Mouse (Mus musculus): ENCODE data around the gene Hspbp1.

Gene Hspbp1

GRCm38 (mm10) chr7:4668506-4668905 lies 16.4 kb downstream of the Hspbp1 start:
- no peak for DNase-seq (ENCODE audit: low spot score in 2 of 2)

DNA sequence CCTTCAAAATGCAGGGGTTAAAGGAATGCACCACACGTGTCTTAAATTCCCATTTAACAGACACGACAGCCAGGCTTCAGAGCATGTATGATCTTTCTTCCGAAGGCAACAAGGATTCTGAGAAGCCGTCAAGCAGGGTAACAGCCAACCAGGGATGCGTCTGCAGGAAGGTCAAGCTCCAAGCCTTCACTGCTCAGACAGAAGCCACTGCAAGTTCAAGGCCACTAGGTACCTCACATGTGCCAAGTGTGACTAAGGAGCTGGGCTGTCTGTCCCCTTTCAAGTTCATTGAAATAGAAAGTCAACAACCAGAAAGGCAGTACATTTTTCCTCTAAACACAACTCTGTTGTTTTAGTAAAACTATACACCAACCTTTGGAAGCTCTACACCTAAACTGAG lies 18.0 kb downstream of the Hspbp1 start:
- DNase-seq (ENCODE audit: low spot score in 2 of 2) = no peak

GRCm38 (mm10) chr7:4663742-4664141 lies 21.1 kb downstream of the Hspbp1 start:
- no peak for DNase-seq (ENCODE audit: low spot score in 2 of 2)

DNA sequence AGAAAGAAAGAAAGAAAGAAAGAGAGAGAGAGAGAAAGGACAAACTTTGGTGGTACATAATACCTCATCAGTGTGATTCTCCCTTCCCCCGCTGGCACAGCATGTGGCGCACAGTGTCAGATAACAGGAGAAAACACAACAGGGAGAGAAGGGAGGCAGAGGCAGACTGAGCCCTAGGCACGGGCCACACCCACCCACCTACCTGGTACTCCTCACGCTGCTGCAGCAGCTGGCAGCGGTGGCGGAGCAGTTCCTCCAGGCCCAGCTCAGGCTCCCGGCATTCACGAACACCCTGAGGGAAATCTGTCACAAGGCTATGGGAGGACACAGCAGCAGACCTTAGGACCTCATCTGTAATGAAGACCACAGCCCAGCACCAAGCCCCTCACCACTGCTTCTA lies 21.7 kb downstream of the Hspbp1 start:
- DNase-seq (ENCODE audit: low spot score in 2 of 2) = no peak

GRCm38 (mm10) chr7:4659911-4660443 lies 24.9 kb downstream of the Hspbp1 start:
- no peak for DNase-seq (ENCODE audit: low spot score in 2 of 2)

- DNase-seq (ENCODE audit: low spot score in 2 of 2) = peak; percentile 98
These were observed 25.8 kb downstream of the Hspbp1 start, which contains the start of gene Ppp6r1 for GRCm38 (mm10) chr7:4658912-4659551. Gene Ppp6r1 (minus strand): TSS chr7:4659019.

DNA sequence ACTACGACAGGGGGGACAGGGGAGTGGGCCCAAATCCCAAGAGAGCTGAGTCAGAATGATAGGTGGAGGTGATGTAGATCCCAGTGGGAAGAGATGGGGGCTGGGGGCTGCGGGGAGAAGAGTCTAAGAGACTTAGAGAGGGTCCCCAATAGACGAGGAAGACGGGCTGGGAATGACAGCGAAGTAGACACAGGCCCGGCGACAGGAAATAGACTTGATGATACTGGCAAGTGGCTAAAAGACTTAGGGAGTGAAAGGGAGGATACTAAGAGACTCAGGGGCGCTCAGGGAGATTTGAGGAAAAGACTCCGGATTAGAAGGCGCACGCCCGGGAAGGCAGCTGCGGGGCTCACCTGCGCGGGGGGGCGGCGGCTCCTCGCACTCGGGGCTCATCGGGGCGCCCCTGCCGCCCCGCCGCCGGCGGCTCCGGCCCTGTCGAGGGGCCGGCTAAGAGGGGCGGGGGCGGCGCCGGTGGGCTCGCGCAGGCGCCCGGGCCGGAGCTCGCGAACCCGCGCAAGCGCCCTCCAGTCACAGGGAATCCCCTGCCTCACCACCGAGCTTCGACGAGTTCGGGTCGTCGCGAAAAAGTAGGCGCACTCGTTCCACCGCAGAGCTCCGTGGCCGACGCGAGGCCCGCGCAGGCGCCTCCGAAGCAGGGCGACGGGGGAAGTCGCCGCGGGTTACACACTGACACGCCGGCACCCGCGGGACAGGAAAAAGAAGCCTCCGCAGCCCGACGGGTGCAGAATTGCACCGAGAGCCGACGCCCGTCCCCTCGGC lies 26.6 kb downstream of the Hspbp1 start:
- DNase-seq (ENCODE audit: low spot score in 2 of 2) = peak in 1 of 2 experiments; percentile 33

- no peak for DNase-seq (ENCODE audit: low spot score in 2 of 2)
These were observed 27.2 kb downstream of the Hspbp1 start for GRCm38 (mm10) chr7:4657521-4658127.

- DNase-seq (ENCODE audit: low spot score in 2 of 2) = no peak
These were observed 28.1 kb downstream of the Hspbp1 start for GRCm38 (mm10) chr7:4656818-4657217.

- DNase-seq (ENCODE audit: low spot score in 2 of 2) = no peak
These were observed 29.0 kb downstream of the Hspbp1 start for GRCm38 (mm10) chr7:4655916-4656315.

DNA sequence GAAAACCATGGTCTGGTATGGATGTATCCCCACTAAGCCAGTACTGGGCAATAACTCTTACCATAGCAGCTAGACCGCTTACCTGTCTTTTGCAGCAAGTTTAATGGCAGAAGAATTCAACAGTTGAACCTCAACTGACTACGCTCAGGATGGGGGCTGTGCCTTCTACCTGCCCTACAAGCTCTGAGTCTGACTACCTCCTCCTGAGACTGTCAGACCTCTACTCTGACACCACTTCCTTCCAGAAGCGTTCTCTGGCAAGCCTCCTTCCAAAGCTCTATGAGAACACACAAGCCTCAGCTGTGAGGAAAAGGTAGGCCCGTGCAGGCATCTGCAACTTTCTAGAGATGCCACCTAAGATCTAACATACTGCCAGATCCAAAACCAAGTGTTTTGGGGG lies 29.5 kb downstream of the Hspbp1 start:
- DNase-seq (ENCODE audit: low spot score in 2 of 2) = no peak

DNA sequence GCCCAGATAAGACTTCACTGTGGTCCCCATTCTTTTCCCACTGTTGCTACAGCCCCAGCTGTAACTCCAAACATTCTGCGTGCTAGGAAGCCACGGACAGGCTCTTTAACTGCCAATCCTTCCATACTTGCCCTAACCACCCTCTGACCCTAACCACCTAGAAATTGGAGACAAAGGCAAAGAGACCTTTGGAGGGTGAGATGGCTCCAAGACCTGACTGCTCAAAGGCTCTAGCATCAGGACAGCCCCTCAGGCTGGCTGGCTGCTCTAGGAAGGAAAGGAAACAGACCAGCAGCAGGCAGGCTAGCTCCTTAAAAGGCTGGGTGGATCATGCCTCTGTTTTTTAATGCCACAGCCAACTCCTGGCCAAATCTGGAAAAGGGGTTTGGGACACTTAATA lies 30.6 kb downstream of the Hspbp1 start:
- DNase-seq (ENCODE audit: low spot score in 2 of 2) = no peak

DNA sequence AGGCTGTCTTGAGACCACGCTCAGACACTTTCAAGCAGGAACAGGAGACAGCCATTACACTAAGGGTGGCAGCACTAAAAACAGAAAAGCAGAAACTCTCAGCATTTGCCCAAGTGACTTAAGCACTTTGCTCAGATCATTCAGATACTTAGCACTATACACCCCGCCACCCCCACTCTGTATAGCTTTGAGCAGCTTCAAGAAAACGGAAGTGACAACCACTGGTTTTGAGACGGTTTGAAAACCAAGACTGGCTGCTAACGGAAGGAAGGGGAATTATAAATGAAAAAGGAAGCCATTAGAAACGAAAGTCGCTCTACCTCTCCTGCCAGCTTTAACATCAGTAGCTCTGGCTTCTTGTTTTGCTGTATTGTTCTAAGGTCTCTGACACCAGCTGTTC lies 31.1 kb downstream of the Hspbp1 start:
- DNase-seq (ENCODE audit: low spot score in 2 of 2) = peak; percentile 87 to 90

- no peak for DNase-seq (ENCODE audit: low spot score in 2 of 2)
These were observed 31.5 kb downstream of the Hspbp1 start for GRCm38 (mm10) chr7:4653351-4653750.

- DNase-seq (ENCODE audit: low spot score in 2 of 2) = no peak
These were observed 32.1 kb downstream of the Hspbp1 start for GRCm38 (mm10) chr7:4652726-4653125.

- peak; percentile 65 to 66 for DNase-seq (ENCODE audit: low spot score in 2 of 2)
These were observed 33.3 kb downstream of the Hspbp1 start for GRCm38 (mm10) chr7:4651581-4651980.

- DNase-seq (ENCODE audit: low spot score in 2 of 2) = no peak
These were observed 36.9 kb downstream of the Hspbp1 start for GRCm38 (mm10) chr7:4647992-4648391.

DNA sequence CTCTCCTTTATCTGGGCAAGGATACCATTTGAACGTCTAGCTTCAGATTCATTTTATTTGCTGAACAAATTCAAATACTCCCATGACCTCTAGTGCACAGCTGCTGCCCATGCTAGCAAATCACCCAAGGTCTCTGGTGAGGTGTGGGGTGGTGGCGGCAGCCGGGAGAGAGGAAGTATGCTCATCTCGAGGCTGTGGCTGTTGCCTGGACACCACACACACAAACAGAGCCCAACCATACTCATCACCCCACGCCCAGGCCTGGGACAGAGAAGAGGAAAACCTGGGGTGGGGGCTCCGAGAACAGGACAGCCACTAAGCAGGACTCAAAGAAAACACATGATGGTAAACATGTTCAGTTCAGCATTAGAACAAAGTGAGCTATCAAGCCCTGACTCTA lies 37.6 kb downstream of the Hspbp1 start:
- DNase-seq (ENCODE audit: low spot score in 2 of 2) = peak; percentile 59 to 64

- DNase-seq (ENCODE audit: low spot score in 2 of 2) = no peak
These were observed 38.1 kb downstream of the Hspbp1 start for GRCm38 (mm10) chr7:4646806-4647205.

- no peak for DNase-seq (ENCODE audit: low spot score in 2 of 2)
These were observed 41.6 kb downstream of the Hspbp1 start for GRCm38 (mm10) chr7:4643225-4643624.

DNA sequence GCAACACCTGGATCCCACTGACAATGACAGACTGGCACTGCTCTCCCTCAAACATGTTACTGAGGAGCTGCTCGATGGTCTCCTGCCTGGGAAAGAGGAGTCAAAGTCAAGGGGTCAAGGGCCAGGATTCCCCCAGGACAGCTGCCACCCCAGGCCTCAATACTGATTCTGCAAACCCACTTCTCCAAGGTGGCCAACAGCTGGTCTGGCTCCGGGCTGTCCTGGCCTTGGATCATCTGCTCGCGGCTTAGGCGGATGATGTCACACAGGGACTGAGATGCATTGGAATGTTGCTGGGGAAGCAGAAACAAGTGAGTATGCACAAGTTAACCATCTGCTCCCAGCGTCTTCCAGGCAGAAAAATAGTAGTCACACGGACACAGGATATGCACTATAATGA lies 42.9 kb downstream of the Hspbp1 start:
- DNase-seq (ENCODE audit: low spot score in 2 of 2) = no peak

DNA sequence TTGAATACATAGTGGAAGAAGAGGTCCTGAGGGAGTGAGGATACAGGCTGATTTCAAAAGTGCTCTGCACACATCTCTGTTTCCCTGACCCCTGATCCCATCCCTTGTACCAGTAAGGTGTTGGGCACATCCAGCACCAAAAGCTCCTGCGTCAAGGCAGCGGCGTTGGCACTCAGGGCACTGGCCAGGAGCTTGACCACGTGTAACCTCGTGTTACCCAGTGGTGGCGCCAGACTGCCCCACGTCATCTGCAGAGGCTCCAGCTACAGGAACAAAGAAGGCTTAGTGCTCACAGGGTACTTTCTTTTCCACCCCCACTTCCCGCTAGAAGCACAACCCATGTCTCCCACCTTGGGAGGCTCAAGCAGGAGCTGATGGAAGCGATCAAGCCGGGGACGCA lies 43.7 kb downstream of the Hspbp1 start:
- DNase-seq (ENCODE audit: low spot score in 2 of 2) = no peak

- no peak for DNase-seq (ENCODE audit: low spot score in 2 of 2)
These were observed 48.7 kb downstream of the Hspbp1 start for GRCm38 (mm10) chr7:4636179-4636578.

All from spleen, postnatal 36 days (tissue).